ENCODE assay signal across 8 mouse cellular contexts in genomic region chr2:30618487-30619248, GRCm38 (mm10). TPM values are rescaled to one million over a fixed set of nuclear protein-coding genes. Genes with fewer than 3 reads are reported as not detected.
DNase-seq lines count a peak whose midpoint lies in the region; ATAC-seq and TF ChIP-seq lines count a peak whose summit lies in the region.

No protein-coding gene starts in this region.

- ATAC-seq in heart, embryonic 14.5 days (ENCODE audit: insufficient number of reproducible peaks, insufficient read depth, low FRiP score, low read depth) = no peak

- H3K4me2 ChIP-seq in heart, embryonic 14.5 days (ENCODE audit: low read length) = no peak overlapping the region

- peak overlapping the region; percentile 28; the same call in 1 of the 2 replicates for H3K27ac ChIP-seq in gastrocnemius, adult 2 months
- peak overlapping the region in 1 of 2 experiments; percentile 53; a peak in 3 of 4 replicates for H3K27ac ChIP-seq in heart, embryonic 14.5 days (replicated peaks in 1 of 2; ENCODE audit: control insufficient read depth in 1 of 2, insufficient read depth in 1 of 2, low read depth in 2 of 2, low read length in 2 of 2)
- no peak overlapping the region for H3K27ac ChIP-seq in thymus, adult 2 months (ENCODE audit: control insufficient read depth, insufficient read depth, low read length)

- 65% methylated on average over 6 of the region's 6 CpGs for WGBS in heart, embryonic 14.5 days
- 30% methylated on average over 6 of the region's 6 CpGs for WGBS in thymus, adult 2 months

- TF ChIP-seq POLR2A in thymus, adult 2 months (IDR thresholded peaks at IDR 0.05; ENCODE audit: control insufficient read depth, extremely low read depth, insufficient read depth, low read length, poor library complexity) = no peak

- no peak for TF ChIP-seq CTCF in gastrocnemius, adult 2 months (IDR thresholded peaks at IDR 0.05)
- no peak for TF ChIP-seq CTCF in thymus, adult 2 months (IDR thresholded peaks at IDR 0.05; ENCODE audit: borderline replicate concordance, control insufficient read depth, extremely low read depth, insufficient read depth, low read length, poor library complexity)

- no peak for DNase-seq in gastrocnemius, adult 2 months
- no peak for DNase-seq in gastrocnemius, postnatal 25 days
- peak; percentile 81 to 93 for DNase-seq in kidney, postnatal 25 days
- DNase-seq in lung, postnatal 10 days = peak; percentile 80
- DNase-seq in frontal cortex, adult 2 months (ENCODE audit: extremely low spot score in 1 of 2, low spot score in 1 of 2) = no peak
- DNase-seq in thymus, adult 2 months = no peak
- DNase-seq in ovary, postnatal 10 days (ENCODE audit: low spot score) = no peak

- H3K4me1 ChIP-seq in heart, embryonic 14.5 days (ENCODE audit: control insufficient read depth in 2 of 2, insufficient read depth in 2 of 2, low read length in 2 of 2) = peaks cover 11 to 19% of the 10 kb centered on the region in 2 experiments
- H3K4me1 ChIP-seq in thymus, adult 2 months (replicated peaks; ENCODE audit: control insufficient read depth, insufficient read depth, low read length) = peaks cover 24% of the 10 kb centered on the region

- no peaks in the 10 kb centered on the region for H3K9me3 ChIP-seq in heart, embryonic 14.5 days (ENCODE audit: control insufficient read depth, low read length)

- intact Hi-C loops in gastrocnemius, adult 2 months (cut with DNase I) = no loop called here

- no peaks in the 10 kb centered on the region for H3K36me3 ChIP-seq in heart, embryonic 14.5 days (ENCODE audit: control insufficient read depth, insufficient read depth, low read length)
- no peaks in the 10 kb centered on the region for H3K36me3 ChIP-seq in thymus, adult 2 months (ENCODE audit: control insufficient read depth, insufficient read depth, low read length)

- H3K27me3 ChIP-seq in heart, embryonic 14.5 days (ENCODE audit: control insufficient read depth, insufficient read depth, low read length) = no peaks in the 10 kb centered on the region
- no peaks in the 10 kb centered on the region for H3K27me3 ChIP-seq in thymus, adult 2 months (ENCODE audit: control insufficient read depth, insufficient read depth, low read length)

- H3K4me3 ChIP-seq in gastrocnemius, adult 2 months = no peak overlapping the region
- H3K4me3 ChIP-seq in heart, embryonic 14.5 days (ENCODE audit: control insufficient read depth in 1 of 2, insufficient read depth in 1 of 2, low read depth in 1 of 2, low read length in 2 of 2) = no peak overlapping the region
- H3K4me3 ChIP-seq in thymus, adult 2 months (ENCODE audit: control insufficient read depth, insufficient read depth, low read length) = no peak overlapping the region

- H3K9ac ChIP-seq in heart, embryonic 14.5 days (ENCODE audit: low read length) = peak overlapping the region; percentile 2; the same call in 1 of the 2 replicates

RNA-seq across cellular contexts. Expression of gene Cstad, which starts 23.8 kb away (rescaled TPM):
- 1 to 10 TPM in 1 of 2 experiments, under 1 TPM in 1; 0.47 to 1.8 TPM for total RNA-seq in gastrocnemius, adult 2 months (2021)
- total RNA-seq in gastrocnemius, postnatal 25 days (2021) = 1 to 10 TPM; 2.3 TPM
- polyA plus RNA-seq in heart, embryonic 14.5 days (2014; fragmentation: Nextera tagmentation; extraction: Ambion mirVana) = 3.2 and 3.8 TPM in 2 replicates
- 4.2 and 5.7 TPM in 2 replicates for polyA plus RNA-seq in frontal cortex, adult 2 months (2012; rRNA removed)
- polyA plus RNA-seq in thymus, adult 2 months (2012; rRNA removed) = 1.7 and 2.9 TPM in 2 replicates

Comparison
In these comparisons a context has a peak if more than half of its experiments do, and no peak if none do; other contexts are left out.
1. DNase-seq: peak in kidney, postnatal 25 days (2 of 2) and lung, postnatal 10 days (single experiment); none in gastrocnemius, adult 2 months (single experiment), gastrocnemius, postnatal 25 days (single experiment), frontal cortex, adult 2 months (0 of 2), thymus, adult 2 months (single experiment) and ovary, postnatal 10 days (single experiment).